Mouse (Mus musculus) left cerebral cortex, postnatal 10 days (tissue): ENCODE measurements around the gene Nubpl. TPM values are rescaled to one million over a fixed set of nuclear protein-coding genes. Genes with fewer than 3 reads are reported as not detected.
"Not testable (repeated sequence)": the region's sequence is repeated elsewhere in the genome, so short reads cannot be mapped to it uniquely, and the experiment has no call there.

Experiments
- DNase-seq, 2 experiments: peaks; one replicate each; pipeline ENCODE4 v3.0.0; 2021 to 2022; ENCODE audit warnings: low spot score in 2 of 2, mixed read lengths in 1 of 2; ENCODE audit errors: extremely low spot score in 1 of 2
- intact Hi-C: fragments of 180-260 bp; cut with DNase I; formaldehyde crosslinking; loops from one replicate; pipeline ENCODE4 v1.15.1; 2025
- total RNA-seq, 2 experiments: library from RNA; stranded (reverse); gene quantifications; 2 replicates each; pipeline ENCODE4 v1.2.3; 2021

Nubpl gene
- 1 to 10 TPM; 5.0 to 5.6 TPM for total RNA-seq

DNA sequence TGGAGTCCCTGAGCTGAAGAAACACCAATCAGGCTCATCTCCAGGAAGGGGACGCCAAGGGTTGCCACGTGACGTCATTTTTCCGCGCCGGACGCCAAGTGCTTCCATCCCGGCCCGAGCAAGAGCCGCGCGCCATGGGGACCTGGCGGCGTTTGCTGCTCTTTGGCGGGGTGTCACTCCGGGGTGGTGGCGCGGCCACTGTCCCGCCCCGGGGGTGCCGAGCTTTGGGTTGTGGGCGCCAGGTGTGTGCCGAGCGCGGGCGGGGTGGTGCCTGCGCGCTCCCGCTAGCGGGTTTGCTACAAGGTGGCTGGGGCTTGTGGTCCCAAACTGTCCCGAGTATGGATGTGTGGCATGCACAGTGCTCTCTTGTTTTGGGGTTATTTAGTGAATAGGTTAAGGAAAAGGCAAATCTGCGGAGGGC lies at the start of gene Nubpl:
Gene Nubpl (plus strand): TSS at position 88 of the 421 bp plus-strand sequence.
- DNase-seq: peak; percentile 94 to 97
- intact Hi-C loops: no loop called here

DNA sequence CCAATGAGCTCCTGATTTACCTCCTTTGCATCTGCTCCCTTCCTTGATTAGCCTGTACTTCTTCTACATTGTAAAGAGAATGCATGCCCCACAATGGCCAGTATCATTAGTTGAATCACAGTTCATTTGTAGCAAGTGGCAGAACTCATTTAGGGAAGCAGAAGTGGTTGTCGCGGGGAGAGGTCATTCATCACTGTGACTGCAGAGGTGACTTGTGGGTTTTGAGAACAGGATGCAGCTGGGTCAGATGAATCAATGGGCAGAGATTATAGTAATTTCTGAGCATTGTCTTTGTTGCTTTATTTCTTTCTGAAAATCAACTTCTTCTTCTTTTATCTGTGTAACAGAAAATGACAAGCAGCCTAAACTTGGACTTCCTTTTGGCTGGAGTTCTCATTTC lies 48.2 kb upstream of the Nubpl start:
- no peak for DNase-seq
- intact Hi-C loops: no loop called here

DNA sequence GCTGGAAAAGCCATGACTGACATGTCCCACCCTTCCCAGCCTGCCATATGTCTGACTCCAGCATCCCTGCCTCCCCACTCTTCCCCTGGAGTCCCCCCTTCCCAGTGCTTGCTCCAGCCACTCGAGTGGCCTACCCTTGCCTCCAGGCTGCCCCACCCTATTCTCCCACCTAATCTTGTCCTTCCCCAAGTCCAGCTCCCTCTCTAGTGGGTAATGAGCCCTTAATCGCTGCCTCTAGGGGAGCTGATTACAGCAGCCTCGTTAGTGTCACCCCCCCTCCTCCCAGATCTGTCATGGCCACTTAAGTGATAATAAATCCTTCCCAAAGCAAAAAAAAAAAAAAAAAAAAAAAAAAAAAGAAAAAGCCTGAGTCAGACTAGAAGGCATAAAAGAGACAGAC lies 18.2 kb upstream of the Nubpl start:
- intact Hi-C loops: not testable (repeated sequence)

DNA sequence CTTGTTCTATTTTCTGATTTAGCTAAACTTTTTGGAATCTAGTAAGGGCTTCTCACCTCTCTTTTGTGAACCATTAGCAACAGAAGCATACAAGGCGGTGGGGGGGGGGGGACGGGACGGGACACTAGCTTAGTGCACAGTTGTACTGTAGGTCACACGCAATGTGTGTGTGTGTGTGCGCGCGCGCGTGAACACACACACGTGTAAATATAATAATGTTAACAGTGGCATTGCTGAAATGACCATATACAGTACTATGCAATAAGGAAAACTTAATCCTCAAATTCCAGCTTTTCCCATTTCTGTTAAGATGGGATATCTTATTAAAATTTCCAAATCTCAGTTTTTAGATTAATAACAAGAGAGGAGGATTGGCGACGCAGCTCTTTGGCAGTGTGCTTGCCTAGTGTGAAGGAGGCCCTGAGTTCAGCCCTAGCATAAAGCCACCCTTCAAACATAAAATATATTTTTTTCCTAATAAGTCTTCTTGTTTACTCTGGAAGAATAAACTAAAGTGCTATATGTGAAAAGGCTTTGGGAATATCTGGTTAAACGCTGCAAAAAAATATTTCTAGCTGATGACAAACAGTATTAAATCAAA lies 388 bp upstream of the Nubpl start:
- intact Hi-C loops: no loop called here
- DNase-seq: no peak

More for the DNA sequence above, 18.2 kb upstream of the Nubpl start:
- not testable (repeated sequence) for DNase-seq

DNA sequence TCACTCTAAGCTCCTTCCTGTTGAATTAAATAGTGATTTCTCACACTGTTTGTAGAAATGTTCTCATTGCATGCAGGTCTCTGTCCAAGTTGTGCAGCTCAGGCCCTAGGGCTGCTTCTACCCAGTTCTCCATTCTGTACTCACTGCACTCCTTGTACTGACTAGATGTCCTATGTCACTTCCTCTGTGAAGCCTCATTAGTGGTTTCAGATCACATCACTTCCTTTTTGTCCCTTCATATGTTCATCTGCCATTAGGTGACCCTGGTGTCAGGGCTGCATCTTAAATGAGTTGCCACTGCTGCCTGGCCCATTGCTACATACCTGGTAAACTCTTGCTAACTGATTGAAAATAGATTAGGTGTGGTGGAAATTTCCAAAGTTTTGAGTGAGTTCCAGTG lies 22.7 kb downstream of the Nubpl start:
- DNase-seq: no peak
- intact Hi-C loops: no loop called here

DNA sequence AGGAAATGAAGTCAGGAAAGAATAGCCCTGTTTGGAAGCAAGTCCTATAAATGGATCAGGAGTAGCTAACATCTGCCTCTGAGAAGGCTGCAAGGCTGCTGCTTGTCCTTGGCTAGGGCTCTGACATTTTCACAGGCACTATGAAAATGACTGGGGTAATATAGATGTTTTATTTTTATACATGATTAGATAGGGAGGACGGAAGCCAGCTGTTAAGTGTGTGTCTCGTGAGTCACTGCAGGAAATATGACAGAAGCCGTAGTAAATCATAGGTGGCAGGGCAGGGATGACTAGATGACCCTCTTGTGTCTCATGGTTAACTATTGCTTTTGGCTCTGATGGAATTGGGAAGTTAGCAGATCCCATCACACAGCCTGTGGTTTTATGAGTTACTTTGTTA lies 28.9 kb downstream of the Nubpl start:
- intact Hi-C loops: no loop called here
- no peak for DNase-seq

DNA sequence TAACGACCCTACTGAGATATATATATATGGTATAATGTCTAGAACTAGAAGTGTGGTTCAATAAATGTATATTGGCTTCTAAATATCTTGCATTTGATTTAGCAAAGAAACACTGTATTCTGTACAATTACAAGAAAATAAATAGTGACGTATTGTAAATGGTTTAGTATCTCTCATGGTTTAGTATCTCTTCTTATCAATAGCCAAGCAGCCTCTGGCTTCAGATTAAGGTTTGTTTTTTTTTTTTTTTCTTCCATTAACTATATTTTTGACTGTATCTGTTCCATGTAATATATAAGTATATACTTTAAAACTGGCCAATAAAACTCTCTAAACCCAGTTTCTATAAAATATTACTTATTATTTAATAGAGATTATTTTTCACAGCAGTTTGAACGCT lies 31.5 kb downstream of the Nubpl start:
- no peak for DNase-seq
- intact Hi-C loops: no loop called here

DNA sequence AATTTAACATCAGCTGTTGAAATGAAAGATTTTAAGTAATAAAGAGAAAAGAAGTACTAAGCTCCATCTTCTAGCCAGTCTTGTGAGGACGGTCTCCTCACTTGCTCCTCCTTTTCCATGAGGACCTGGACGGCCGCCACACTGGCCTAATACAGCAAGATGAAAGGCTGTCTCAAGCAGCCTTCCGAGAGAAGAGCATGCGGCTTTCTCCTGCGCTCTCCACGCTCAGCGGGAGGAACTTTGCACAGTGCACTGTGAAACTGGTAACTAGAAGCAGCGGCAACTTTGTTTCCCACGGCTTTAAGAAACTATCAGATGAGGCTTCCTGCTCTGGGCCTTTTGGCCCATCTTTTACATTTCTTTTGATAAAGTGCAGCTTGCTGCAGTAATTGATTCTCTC lies 34.7 kb downstream of the Nubpl start:
- intact Hi-C loops: no loop called here
- peak in 1 of 2 experiments; percentile 51 for DNase-seq

DNA sequence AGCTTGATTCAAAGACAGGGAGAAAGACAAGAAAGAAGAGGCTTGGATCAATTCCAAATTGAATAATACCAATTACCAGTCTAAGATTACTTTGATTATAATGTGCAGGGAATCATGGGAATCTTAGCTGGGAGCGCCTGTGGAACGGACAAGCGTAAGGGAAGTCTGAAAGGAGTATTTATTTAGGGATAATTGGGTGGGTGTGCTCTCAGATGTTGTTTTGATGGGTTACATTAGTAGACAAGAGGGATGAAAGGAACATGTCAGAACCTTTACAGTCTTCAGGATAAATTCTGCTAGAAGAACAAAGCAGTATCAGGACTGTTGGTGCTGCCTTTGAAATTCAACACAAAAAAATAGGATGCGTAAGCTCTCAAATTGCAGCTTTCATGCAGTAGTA lies 40.8 kb downstream of the Nubpl start:
- intact Hi-C loops: no loop called here
- DNase-seq: no peak

DNA sequence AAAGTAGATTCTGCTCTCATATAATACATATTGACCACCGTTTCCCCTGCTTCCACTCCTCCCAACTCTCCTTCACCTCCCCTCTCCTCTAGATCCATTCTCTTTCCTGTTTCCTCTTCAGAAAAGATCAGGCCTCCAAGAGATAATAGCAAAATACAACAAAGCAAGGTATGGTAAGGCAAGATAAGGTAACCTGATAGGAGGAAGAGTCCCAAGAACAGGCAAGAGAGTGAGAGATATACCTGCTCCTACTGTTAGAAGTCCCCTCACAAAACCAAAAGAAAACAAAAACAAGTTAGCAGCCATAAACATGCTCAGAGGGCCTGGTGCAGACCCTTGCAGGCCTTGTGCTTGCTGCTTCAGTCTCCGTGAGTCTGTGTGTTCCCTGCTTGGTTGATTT lies 49.1 kb downstream of the Nubpl start:
- intact Hi-C loops: no loop called here

DNA sequence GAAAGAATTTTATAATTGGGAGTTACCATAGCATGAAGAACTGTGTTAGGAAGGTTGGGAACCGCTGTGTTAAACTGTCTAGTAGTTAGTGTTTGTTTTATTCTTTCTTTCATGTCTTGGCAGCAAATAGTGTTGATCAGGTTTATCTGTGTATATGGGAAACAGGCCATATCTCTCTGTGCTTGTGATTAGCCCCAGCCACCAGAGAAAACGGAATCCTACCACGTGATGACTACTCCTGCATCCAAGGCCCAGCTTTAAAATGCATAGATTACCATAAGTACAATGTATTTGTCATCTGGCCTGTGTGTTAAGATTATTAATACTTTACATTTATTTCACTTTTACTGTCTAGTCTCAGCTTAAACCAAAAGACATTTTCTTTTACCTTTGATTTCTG lies 51.9 kb downstream of the Nubpl start:
- no peak for DNase-seq
- intact Hi-C loops: no loop called here

More for the DNA sequence above, 49.1 kb downstream of the Nubpl start:
- no peak for DNase-seq

DNA sequence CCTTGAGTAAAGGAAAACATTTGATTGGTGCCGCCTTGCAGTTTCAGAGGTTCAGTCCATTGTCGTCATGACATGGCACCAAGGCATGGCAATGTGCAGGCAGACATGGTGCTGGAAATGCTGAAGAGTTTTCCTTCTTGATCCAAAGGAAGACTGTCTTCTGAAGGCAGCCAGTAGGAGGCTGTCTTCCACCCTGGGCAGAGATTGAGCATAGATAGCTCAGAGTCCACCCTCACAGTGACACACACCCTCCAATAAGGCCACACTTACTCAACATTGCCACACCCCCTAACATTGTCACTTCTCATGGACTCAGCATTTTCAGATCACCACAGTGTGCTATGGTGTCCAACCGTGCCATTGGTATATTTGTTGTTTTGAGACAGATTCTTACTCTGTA lies 54.5 kb downstream of the Nubpl start:
- no peak for DNase-seq

DNA sequence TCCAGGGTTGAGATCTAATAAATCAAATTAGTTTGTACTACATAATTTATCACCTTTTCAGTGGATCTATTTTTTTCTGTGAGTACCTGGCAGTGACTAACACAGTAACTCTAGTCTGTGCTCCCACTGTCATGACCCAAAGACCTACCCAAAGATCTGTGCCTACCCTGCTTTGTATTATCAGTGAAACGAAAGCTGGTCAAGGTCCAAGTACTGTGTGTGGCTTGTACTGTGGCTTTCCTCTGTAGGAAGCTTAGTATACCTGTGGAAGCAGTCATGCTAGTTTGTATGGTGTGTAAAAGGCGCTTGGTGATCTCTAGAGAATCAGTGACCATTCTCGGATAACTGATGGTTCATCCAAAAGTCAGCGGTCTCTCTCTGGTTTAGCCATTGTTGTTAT lies 57.4 kb downstream of the Nubpl start:
- intact Hi-C loops: no loop called here
- no peak for DNase-seq

More for the DNA sequence above, 54.5 kb downstream of the Nubpl start:
- intact Hi-C loops: no loop called here

DNA sequence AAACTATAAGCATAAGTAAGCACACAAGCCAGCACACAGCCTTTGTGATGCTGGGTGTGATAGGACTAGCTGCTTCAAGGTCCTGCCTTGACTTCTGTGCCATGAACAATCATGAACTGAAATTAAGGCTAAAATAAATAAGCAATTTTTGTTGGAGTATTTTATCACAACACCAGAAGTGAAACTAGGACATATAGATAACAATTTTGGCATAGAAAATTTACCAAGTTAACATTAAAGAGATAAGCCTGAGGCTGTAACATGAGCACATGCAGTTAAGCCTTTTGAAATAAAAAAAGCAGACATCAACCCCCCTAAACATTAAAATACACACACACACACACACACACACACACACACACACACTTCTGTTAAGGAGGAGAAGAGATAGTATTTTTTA lies 66.9 kb downstream of the Nubpl start:
- DNase-seq: no peak
- intact Hi-C loops: no loop called here

DNA sequence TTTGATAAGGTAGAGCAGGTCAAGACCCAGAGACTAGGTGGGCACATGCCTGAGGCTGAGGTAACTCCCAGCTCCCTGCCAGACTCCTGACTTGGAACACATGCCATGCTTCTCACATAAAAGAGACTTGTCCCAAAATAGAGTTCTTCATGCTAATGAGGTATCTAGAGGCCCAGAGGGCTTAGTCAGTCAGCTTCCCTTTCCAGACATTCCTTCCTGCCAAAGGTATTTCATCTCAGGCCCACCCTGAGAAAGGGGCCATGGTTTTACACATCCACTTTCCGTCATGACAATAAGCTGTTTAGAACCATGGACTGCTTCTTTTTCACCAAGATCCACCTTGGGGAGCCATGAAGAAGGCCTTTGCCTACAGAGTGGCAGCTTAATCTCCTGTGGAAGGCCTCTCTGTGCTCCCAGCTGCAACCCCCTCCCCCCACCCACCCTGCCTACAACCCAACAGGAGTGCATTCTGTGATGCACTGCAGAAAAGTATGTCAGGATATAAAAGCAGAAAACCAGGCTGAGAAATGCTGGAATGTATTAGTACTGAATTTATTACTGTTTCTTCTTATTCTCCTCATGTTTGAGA lies 88.8 kb downstream of the Nubpl start:
- intact Hi-C loops: no loop called here
- DNase-seq: no peak

DNA sequence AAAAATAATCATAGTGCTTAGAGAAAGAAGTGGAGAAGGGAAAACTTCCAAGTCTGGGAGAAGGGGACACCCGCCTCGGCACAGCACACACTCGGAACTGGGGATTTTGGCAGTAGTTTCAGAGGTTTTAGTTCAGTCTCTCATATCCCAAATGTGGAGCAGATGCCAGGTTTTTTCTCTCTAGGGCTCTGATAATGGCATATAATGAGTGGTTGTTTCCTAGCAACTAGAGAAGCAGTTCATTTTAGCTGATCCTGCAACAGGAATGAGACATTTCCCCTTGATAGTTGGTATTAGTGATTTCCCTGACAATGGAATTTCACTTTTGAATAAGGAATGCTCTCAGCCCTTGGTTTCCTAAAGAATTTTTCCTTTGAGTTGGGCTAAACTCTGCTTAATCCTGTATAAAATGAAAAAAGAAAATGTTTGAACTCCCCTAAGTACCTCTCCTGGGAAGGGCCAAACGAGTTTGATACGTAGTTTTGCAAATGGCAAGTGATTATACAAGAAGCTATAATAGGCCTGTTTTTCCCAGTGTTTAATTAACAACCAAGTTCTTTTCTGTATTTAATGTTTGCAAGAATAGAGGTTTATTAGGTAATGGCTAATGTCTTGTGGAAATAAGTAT lies 89.5 kb downstream of the Nubpl start:
- DNase-seq: peak in 1 of 2 experiments; percentile 33
- intact Hi-C loops: no loop called here

DNA sequence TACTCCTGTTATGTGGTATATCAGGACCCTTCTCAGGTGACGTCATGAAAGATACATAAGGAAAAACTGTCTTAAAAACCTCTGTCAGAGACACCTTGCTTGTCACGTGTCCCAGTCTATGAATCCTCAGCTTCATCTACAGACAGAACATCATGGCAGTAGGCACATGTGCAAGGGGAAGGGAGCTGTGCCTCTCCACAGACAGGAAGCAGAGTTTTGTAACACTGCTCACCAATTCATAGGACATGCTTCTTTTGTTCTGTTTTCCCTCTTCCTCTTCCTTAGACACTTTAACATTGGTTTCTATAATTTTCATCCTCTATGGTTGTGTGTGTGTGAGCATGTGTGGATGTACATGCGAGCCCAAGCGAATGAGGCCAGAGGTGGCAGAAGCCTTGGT lies 100.9 kb downstream of the Nubpl start:
- no peak for DNase-seq
- intact Hi-C loops: no loop called here

DNA sequence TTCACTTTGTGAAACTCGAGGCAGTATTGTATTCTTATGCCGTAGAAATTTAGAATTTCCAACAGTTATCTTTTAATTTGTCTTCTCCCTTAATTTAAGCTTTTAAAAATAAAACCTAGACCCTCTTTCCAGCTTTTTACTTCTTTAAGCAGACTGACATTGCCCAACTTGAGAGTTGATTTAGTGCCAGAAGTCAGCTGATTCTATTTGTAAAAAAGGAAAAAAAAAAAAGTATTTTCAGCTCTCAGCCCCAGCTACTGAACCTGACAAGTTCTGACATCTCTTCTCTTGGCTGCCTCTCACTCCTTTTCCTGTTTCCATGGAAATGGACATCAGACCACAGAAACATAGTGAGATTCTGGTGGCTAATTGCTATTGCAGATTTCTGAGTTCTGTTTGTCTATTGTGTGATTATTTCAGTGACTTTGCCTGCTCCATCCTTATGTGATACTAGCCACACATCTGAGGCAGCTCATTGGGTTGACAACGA lies 111.6 kb downstream of the Nubpl start:
- DNase-seq: peak in 1 of 2 experiments; percentile 51
- intact Hi-C loops: no loop called here

DNA sequence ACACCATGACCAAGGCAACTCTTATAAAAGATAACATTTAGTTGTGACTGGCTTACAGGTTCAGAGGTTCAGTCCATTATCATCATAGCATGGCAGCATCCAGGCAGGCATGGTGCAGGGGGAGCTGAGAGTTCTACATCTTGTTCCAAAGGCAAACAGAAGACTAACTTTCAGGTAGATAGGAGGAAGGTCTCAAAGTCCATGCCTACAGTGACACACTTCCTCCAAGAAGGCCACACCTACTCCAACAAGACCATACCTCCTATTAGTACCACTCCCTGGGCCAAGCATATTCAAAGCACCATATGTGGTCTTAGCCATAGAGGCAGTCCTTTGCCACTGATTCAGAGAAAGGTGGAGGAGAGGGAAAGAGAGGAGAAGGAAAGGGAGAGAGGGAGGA lies 113.6 kb downstream of the Nubpl start:
- intact Hi-C loops: no loop called here
- no peak for DNase-seq

DNA sequence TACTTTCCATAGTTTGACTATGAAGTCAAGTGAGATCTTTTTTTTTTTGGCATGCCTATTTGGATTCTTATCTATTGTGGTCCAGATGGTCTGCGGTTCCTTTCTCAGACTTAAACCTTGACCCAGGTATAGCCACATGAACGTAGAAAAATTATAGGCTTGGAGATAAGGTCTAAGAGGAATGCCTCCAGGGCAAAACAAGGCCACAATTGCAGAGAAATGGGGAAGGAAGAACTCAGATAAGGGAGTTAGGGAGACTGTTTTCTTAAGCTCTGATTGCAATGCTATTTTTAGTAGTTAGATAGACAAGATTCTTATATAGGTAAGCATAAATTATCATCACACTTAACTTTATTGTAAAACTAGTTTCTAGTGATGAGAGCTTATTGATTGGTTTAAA lies 117.3 kb downstream of the Nubpl start:
- DNase-seq: no peak
- intact Hi-C loops: no loop called here
